In genomic region chr3:133241916-133242315, GRCm38 (mm10) we compare ENCODE assay signal across 36 mouse cellular contexts. TPM values are rescaled to one million over a fixed set of nuclear protein-coding genes. Genes with fewer than 3 reads are reported as not detected.
A peak's percentile ranks its signal among the peaks of the same experiment; 100 is the strongest.
DNase-seq lines count a peak whose midpoint lies in the region; ATAC-seq and TF ChIP-seq lines count a peak whose summit lies in the region.
"Had no signal": no experiment of that assay in that cellular context is flagged by ENCODE, and none has a peak within 500 bp of the region (broad histone marks: within the 10 kb centered on the region; RNA-seq: fewer than 3 reads in every experiment).

No protein-coding gene starts in this region.

- H3K27me3 ChIP-seq in midbrain, postnatal 0 days (ENCODE audit: insufficient read depth, low read length) = no peaks in the 10 kb centered on the region
- H3K27me3 ChIP-seq in midbrain, embryonic 13.5 days = no peaks in the 10 kb centered on the region
- no peaks in the 10 kb centered on the region for H3K27me3 ChIP-seq in kidney, embryonic 14.5 days (ENCODE audit: control insufficient read depth, insufficient read depth, low read length)
- H3K27me3 ChIP-seq in heart, adult 2 months (ENCODE audit: control insufficient read depth, insufficient read depth, low read length) = no peaks in the 10 kb centered on the region
- H3K27me3 ChIP-seq: limb, embryonic 12.5 days; liver, embryonic 15.5 days; neural tube, embryonic 12.5 days had no signal

- H3K27ac ChIP-seq in midbrain, postnatal 0 days (ENCODE audit: low read depth, low read length) = 0 out of 2 replicates have a peak overlapping the region, but pooled peaks have one; percentile 81
- H3K27ac ChIP-seq in midbrain, embryonic 13.5 days = no peak overlapping the region
- peak overlapping the region; percentile 59; the same call in 1 of the 2 replicates for H3K27ac ChIP-seq in kidney, embryonic 14.5 days (ENCODE audit: low read depth, low read length)
- H3K27ac ChIP-seq in heart, adult 2 months = no peak overlapping the region
- H3K27ac ChIP-seq: left cerebral cortex, adult 2 months; limb, embryonic 12.5 days; liver, embryonic 15.5 days; midbrain, embryonic 10.5 days; neural tube, embryonic 12.5 days had no signal

- H3K79me2 ChIP-seq in heart, adult 2 months (replicated peaks; ENCODE audit: control insufficient read depth, insufficient read depth, low read length) = no peaks in the 10 kb centered on the region

- H3K9me3 ChIP-seq in midbrain, postnatal 0 days (ENCODE audit: low read length) = no peaks in the 10 kb centered on the region
- no peaks in the 10 kb centered on the region for H3K9me3 ChIP-seq in midbrain, embryonic 13.5 days
- no peaks in the 10 kb centered on the region for H3K9me3 ChIP-seq in kidney, embryonic 14.5 days (ENCODE audit: control insufficient read depth, low read length)
- H3K9me3 ChIP-seq: G1E; limb, embryonic 12.5 days; liver, embryonic 15.5 days; midbrain, embryonic 10.5 days; neural tube, embryonic 12.5 days had no signal

- H3K4me1 ChIP-seq in midbrain, postnatal 0 days (ENCODE audit: insufficient read depth, low read length) = peaks cover 16% of the 10 kb centered on the region
- peaks cover 8% of the 10 kb centered on the region for H3K4me1 ChIP-seq in midbrain, embryonic 13.5 days (replicated peaks)
- H3K4me1 ChIP-seq in kidney, embryonic 14.5 days (ENCODE audit: control insufficient read depth, insufficient read depth, low read length) = no peaks in the 10 kb centered on the region
- H3K4me1 ChIP-seq in heart, adult 2 months (ENCODE audit: control insufficient read depth, insufficient read depth, low read length) = no peaks in the 10 kb centered on the region
- H3K4me1 ChIP-seq: limb, embryonic 12.5 days; liver, embryonic 15.5 days; neural tube, embryonic 12.5 days had no signal

- no peak for TF ChIP-seq CTCF in midbrain, postnatal 0 days (IDR thresholded peaks at IDR 0.05)
- no peak for TF ChIP-seq CTCF in heart, adult 2 months (IDR thresholded peaks at IDR 0.05)

- intact Hi-C loops in heart, adult 2 months (cut with DNase I) = no loop called here

- DNase-seq in midbrain, postnatal 0 days (ENCODE audit: low spot score) = no peak
- DNase-seq in kidney, postnatal 14 days = peak; percentile 64
- DNase-seq in heart, adult 2 months = no peak
- DNase-seq in lung, postnatal 4 days = no peak
- no peak for DNase-seq in right cerebral cortex, adult 18-20 months
- DNase-seq: adrenal gland, postnatal 14 days; cerebellum, adult 11-12 months; cerebellum, adult 9-11 months; gastrocnemius, postnatal 14 days; heart, postnatal 36 days; lung, embryonic 14.5 days; lung, postnatal 14 days; right cerebral cortex, postnatal 4 days; thymus, adult 2 months; thymus, postnatal 4 days had no signal

- no peak for TF ChIP-seq EP300 in heart, adult 2 months (IDR thresholded peaks at IDR 0.05; ENCODE audit: insufficient read depth, low read depth, low read length)

- 66% methylated on average over 1 of the region's 1 CpGs for WGBS in midbrain, postnatal 0 days
- WGBS in midbrain, embryonic 13.5 days = 81% methylated on average over 1 of the region's 1 CpGs
- WGBS in kidney, embryonic 14.5 days = 63% methylated on average over 1 of the region's 1 CpGs
- 61% methylated on average over 1 of the region's 1 CpGs for WGBS in heart, adult 2 months

- no peaks in the 10 kb centered on the region for H3K36me3 ChIP-seq in midbrain, postnatal 0 days (ENCODE audit: insufficient read depth, low read length)
- no peaks in the 10 kb centered on the region for H3K36me3 ChIP-seq in midbrain, embryonic 13.5 days
- no peaks in the 10 kb centered on the region for H3K36me3 ChIP-seq in kidney, embryonic 14.5 days (ENCODE audit: control insufficient read depth, insufficient read depth, low read length)
- no peaks in the 10 kb centered on the region for H3K36me3 ChIP-seq in heart, adult 2 months (ENCODE audit: control insufficient read depth, insufficient read depth, low read length)
- H3K36me3 ChIP-seq: G1E; limb, embryonic 12.5 days; liver, embryonic 15.5 days; midbrain, embryonic 10.5 days; neural tube, embryonic 12.5 days had no signal

- H3K9ac ChIP-seq in midbrain, postnatal 0 days (replicated peaks; ENCODE audit: low read length, poor library complexity, severe bottlenecking) = no peak overlapping the region
- no peak overlapping the region for H3K9ac ChIP-seq in midbrain, embryonic 13.5 days (replicated peaks)
- H3K9ac ChIP-seq in kidney, embryonic 14.5 days (ENCODE audit: low read depth, low read length) = no peak overlapping the region
- no peak overlapping the region for H3K9ac ChIP-seq in heart, adult 2 months (ENCODE audit: low read depth, low read length)
- H3K9ac ChIP-seq: hindbrain, embryonic 14.5 days; limb, embryonic 12.5 days; liver, embryonic 15.5 days; lung, embryonic 14.5 days; neural tube, embryonic 12.5 days had no signal

- ATAC-seq in midbrain, postnatal 0 days (ENCODE audit: low FRiP score) = no peak
- no peak for ATAC-seq in midbrain, embryonic 13.5 days
- ATAC-seq in kidney, embryonic 14.5 days (ENCODE audit: low FRiP score, low TSS enrichment) = peak; percentile 82; the same call in 1 of the 2 replicates
- ATAC-seq: forebrain, embryonic 16.5 days; midbrain, embryonic 16.5 days had no signal

- no peak overlapping the region for H3K4me3 ChIP-seq in midbrain, postnatal 0 days (ENCODE audit: low read depth, low read length)
- no peak overlapping the region for H3K4me3 ChIP-seq in midbrain, embryonic 13.5 days (replicated peaks)
- H3K4me3 ChIP-seq in kidney, embryonic 14.5 days (ENCODE audit: low read length) = no peak overlapping the region
- H3K4me3 ChIP-seq in heart, adult 2 months = no peak overlapping the region
- H3K4me3 ChIP-seq: erythroblast, embryonic 14.5 days; left cerebral cortex, adult 2 months; limb, embryonic 12.5 days; liver, embryonic 15.5 days; midbrain, embryonic 10.5 days; myocyte; neural tube, embryonic 12.5 days had no signal

- no peak overlapping the region for H3K4me2 ChIP-seq in midbrain, postnatal 0 days (ENCODE audit: low read depth, low read length, poor library complexity, severe bottlenecking)
- H3K4me2 ChIP-seq in midbrain, embryonic 13.5 days (replicated peaks) = no peak overlapping the region
- H3K4me2 ChIP-seq in kidney, embryonic 14.5 days (replicated peaks; ENCODE audit: low read depth, low read length) = no peak overlapping the region
- H3K4me2 ChIP-seq: heart, embryonic 11.5 days; hindbrain, embryonic 14.5 days; limb, embryonic 12.5 days; liver, embryonic 15.5 days; lung, embryonic 14.5 days; neural tube, embryonic 12.5 days had no signal

- TF ChIP-seq POLR2A in heart, adult 2 months (IDR thresholded peaks at IDR 0.05; ENCODE audit: insufficient read depth, low read depth, low read length) = no peak

RNA-seq across cellular contexts. Expression of gene Arhgef38, which starts 7.2 kb away (rescaled TPM):
- total RNA-seq in midbrain, postnatal 0 days (2014; rRNA removed) = 0.22 TPM in 1 of 2 replicates, not detected in the other
- 0.06 and 0.20 TPM in 2 replicates for polyA plus RNA-seq in midbrain, postnatal 0 days (2015; fragmentation: Nextera tagmentation; extraction: Ambion mirVana)
- 0.05 TPM in 1 of 2 replicates, not detected in the other for polyA plus RNA-seq in midbrain, embryonic 13.5 days (2015; fragmentation: Nextera tagmentation; extraction: Ambion mirVana)
- 4.6 and 7.1 TPM in 2 replicates for polyA plus RNA-seq in kidney, embryonic 14.5 days (2014; fragmentation: Nextera tagmentation; extraction: Ambion mirVana)
- not detected for total RNA-seq in heart, adult 2 months (2021)
- polyA plus RNA-seq in heart, adult 2 months (2012; rRNA removed) = 0.02 TPM in 1 of 2 replicates, not detected in the other
- total RNA-seq: adrenal gland, postnatal 14 days; common myeloid progenitor, adult 5-6 weeks; gastrocnemius, postnatal 14 days; granulocyte monocyte progenitor cell, adult 5-6 weeks; heart, postnatal 36 days; layer of hippocampus, adult 18-20 months; left cerebral cortex, adult 2 months; megakaryocyte progenitor cell, adult 5-6 weeks had no signal
- polyA plus RNA-seq: erythroblast, embryonic 14.5 days; forebrain, embryonic 11.5 days; forebrain, embryonic 16.5 days; G1E; heart, embryonic 11.5 days; limb, embryonic 12.5 days; liver, adult 2 months; liver, embryonic 15.5 days; midbrain, embryonic 10.5 days; myocyte; neural tube, embryonic 12.5 days; spleen, adult 2 months had no signal

Comparison
In these comparisons a context has a peak if more than half of its experiments do, and no peak if none do; other contexts are left out.
1. H3K27ac ChIP-seq: peak in midbrain, postnatal 0 days (single experiment) and kidney, embryonic 14.5 days (single experiment); none in midbrain, embryonic 13.5 days (single experiment) and heart, adult 2 months (single experiment).